Mouse (Mus musculus) skeletal muscle tissue, adult 2 months (tissue): ENCODE results near the gene Tada2b.

Experiments used
- DNase-seq: peaks from one replicate; pipeline ENCODE4 v3.0.0-alpha.2; 2012; ENCODE audit warnings: low read depth, low spot score

Gene Tada2b

DNA sequence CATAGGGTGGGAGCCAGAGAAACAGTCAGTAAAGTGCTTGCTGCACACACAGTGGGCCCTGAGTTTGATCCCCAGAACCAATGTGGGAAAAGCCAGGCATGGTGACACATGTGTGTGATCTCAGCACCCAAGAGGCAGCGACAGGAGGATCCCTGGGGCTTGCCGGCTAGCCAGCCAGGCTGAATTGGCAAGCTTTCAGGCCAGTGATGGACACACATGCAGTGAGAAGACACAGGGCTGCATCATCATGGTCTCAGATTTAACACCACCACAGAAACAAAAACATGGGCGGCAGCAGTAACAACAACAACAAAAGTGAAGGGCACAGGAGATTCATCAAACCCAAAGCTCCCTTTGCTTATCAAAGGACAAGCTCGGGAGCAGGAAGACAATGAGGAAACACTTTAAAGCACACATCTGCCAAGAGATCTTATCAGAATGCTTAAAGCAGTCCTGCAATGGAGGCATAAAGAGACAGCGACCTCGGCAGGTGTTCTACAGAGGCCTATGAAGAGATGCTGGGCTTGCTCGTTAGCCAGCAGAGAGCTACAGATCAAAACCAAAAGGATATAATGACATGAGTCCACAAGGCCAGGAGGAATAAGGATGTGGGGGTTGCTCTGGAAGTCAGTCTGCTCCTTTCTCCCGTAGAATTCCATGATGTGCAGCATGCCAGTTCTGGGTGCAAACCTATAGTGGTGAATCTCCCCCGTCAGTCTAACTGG is 37.8 kb downstream of the Tada2b start:
- DNase-seq: no peak

GRCm38 (mm10) chr5:36445028-36445427 is 39.1 kb downstream of the Tada2b start:
- no peak for DNase-seq

DNA sequence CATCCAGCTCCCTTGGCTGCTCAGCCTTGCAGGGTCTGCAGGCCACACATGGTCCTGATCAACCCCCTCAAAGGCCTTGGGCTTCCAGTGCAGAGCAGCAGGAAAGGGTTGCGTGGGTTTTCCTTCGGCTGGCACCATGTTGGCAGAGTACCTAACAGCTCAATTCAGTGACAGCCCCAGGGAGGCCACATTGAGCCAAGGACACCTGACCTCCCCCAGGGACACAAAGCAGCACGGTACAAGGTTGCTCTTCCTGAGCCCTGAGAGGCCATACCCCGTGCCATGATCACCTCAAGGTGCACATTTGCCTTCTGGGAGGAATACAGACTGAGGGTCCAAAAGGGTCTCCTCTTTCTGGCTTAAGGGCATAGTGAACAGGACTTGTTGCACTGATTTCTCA is 39.5 kb downstream of the Tada2b start:
- no peak for DNase-seq

DNA sequence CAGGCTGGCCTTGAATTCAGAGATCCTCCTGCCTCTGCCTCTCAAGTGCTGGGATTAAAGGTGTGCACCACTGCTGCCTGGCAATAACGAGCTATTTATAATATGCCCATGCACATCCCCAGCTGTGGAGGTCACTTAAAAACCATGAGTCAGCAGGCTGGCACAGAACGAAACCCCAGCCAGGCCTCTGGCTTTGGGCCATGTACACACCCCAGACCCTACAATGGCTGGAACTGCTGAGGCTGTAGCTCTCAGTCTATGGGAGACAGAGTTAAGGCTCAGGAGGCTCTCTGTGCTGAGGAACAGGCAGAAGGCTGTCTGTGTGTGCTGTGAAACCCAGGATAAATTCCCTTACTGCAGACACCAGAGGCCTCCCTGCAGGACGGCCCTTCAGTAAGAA is 43.3 kb downstream of the Tada2b start:
- DNase-seq: no peak

GRCm38 (mm10) chr5:36436858-36437257 is 47.2 kb downstream of the Tada2b start:
- DNase-seq: peak; percentile 9

GRCm38 (mm10) chr5:36434398-36434967 is 49.6 kb downstream of the Tada2b start:
- no peak for DNase-seq

DNA sequence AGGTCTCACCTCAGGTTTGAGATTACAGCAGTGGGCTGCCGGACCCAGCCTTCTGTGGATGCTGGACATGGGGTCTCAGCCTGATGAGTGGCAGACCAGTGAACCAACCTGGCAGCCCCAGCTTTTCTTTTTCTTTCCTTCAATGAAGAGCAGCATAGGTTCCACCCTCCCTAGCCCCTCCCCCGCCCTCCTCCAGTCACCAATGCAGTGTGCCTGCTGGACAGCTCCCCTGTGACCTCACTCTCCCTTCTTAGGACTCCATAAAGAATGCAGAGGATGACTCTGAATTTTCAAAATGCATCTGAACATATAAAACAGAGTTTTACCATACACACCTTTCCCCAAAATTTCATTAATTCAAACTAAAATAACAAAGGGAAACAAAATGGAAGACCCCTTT is 52.4 kb downstream of the Tada2b start:
- no peak for DNase-seq

GRCm38 (mm10) chr5:36429551-36429950 is 54.5 kb downstream of the Tada2b start:
- DNase-seq: no peak

- DNase-seq: no peak
These were observed 56.3 kb downstream of the Tada2b start for GRCm38 (mm10) chr5:36427831-36428230.

DNA sequence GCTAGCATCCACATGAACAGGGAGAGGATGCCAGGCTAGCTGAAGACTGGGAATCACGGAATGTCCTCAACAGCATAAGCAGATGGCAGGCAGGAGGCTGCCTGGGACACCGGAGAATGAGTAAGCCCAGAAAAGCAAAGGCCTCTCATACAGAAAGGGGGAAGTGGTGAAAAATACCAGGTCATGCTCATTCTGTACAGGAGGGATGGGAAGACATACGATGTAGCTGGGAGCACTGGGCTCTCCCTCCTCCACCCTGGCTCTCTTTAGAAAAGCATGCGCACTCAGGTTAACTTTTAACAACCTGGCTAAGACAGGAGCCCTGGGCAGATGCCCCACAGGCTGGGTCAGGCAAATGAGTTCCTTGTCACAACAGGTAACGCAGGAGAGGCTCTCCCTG is 57.7 kb downstream of the Tada2b start:
- no peak for DNase-seq

- no peak for DNase-seq
These were observed 59.4 kb downstream of the Tada2b start for GRCm38 (mm10) chr5:36424676-36425075.
